Mouse (Mus musculus): ENCODE measurements around the gene Rab40c. TPM values are rescaled to one million over a fixed set of nuclear protein-coding genes. Genes with fewer than 3 reads are reported as not detected.
A peak's percentile ranks its signal among the peaks of the same experiment; 100 is the strongest.

Rab40c gene
- polyA plus RNA-seq, 1 experiment from 2014 or later, result 30.9 TPM

DNA sequence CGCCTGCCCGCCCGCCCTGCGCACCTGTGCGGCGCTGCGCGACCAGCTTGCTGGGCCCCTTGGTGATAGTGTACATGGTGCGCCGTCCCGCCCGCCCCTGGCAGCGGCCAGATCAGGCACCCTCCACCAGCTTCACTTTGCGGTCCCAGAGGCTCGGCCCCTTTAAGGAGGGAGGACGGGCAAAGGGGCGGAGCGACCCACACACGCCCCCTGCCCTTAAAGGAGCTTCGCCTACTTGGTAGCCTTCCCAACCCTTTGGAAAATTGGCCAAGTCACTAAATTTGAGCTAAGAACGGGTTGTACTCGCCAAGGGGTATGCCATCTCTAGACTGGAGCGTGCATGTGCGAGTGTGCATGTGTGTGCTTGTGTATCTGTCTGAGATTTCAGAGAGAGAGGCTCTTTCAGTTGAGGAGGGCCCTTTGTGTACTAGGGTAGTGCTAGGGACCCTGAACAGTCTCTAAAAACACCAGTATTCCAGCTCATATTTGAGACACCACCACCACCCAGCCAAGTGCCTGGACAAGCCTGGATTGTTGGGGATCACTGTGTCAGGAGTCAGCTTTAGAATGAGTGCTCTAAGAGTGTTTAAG is 50.8 kb downstream of the Rab40c start, which contains the start of gene Mcrip2:
TSS of gene Mcrip2 (minus strand) at position 164 of the 591 bp plus-strand sequence.
- Histone ChIP-seq H3K9me3 (replicated peaks) (no peaks in the 10 kb centered on the region), H3K9ac (peak within 1 kb of the TSS; percentile 70), H3K27ac (peak within 1 kb of the TSS; percentile 86), H3K4me3 (replicated peaks) (peak within 1 kb of the TSS; percentile 82), H3K36me3 (peaks cover 10% of the 10 kb centered on the region), H3K4me1 (peaks cover 28% of the 10 kb centered on the region), H3K27me3 (no peaks in the 10 kb centered on the region), H3K4me2 (peak within 1 kb of the TSS; percentile 96)
- under 1% methylated on average over 24 of the region's 24 CpGs for WGBS
- ATAC-seq (replicated peaks; ENCODE audit: low FRiP score), result peak; percentile 84

DNA sequence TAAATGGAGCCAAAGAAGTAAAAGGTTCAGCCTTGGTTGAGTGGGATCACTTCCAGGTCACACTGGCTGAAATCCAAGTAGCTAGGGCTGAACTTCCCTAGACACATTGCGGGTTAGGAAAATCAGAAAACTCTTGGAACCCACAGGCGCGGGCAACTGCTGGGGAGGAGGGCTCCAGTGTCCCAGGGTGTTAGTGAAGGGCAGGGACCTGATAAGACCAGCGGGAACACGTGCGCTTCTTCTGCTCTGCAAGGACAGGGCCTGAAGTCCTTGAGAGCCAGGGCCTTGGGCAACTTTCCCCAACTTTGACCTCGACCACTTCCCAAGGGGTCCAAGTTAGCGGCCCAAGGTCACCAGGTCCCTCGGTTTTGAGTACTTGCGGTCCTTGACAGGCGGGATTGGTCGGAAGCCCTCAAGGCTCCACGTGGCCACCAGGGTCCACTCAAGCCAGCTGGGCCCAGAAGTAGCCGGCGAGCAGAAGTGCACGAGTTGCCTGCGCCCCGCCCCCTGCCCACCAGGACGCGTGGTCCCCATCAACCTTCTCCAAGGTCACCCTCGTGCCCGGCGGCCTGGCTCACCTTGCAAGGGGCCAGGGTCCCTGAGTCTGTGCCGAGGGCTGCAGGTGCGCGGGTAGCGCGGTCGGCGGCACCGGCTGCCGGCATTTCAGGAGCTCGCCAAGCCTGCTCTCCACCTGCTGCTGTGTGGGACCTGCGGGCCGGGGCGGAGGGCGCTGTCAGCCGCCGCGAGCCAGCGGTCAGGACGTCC is 51.5 kb downstream of the Rab40c start:
- peak overlapping the region; percentile 70 for H3K9ac ChIP-seq
- H3K9me3 ChIP-seq (replicated peaks), result no peaks in the 10 kb centered on the region
- H3K27me3 ChIP-seq, result no peaks in the 10 kb centered on the region
- peaks cover 25% of the 10 kb centered on the region for H3K4me1 ChIP-seq
- H3K4me3 ChIP-seq (replicated peaks), result peak overlapping the region; percentile 82
- peak; percentile 69 for ATAC-seq (replicated peaks; ENCODE audit: low FRiP score)
- H3K27ac ChIP-seq, result peak overlapping the region; percentile 86
- WGBS, result under 1% methylated on average over 42 of the region's 42 CpGs
- peaks cover 13% of the 10 kb centered on the region for H3K36me3 ChIP-seq
- peak overlapping the region; percentile 96 for H3K4me2 ChIP-seq

DNA sequence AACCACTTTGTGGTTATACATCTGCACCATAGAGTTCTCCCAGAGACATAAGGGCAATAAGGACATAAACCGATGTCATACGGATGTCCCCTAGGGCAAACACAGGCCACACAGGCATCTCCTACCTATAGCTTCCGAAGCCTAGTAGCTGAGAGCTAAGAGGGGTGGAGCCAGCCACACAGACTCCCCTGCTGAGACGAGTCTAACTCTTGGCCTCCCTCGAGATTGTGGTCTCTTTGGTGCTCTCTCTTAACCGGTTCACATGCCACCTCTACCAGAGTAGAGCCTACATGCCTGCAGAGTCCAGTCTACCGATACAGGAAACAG is 52.1 kb downstream of the Rab40c start:
- H3K9ac ChIP-seq, result peak overlapping the region; percentile 70
- H3K9me3 ChIP-seq (replicated peaks), result no peaks in the 10 kb centered on the region
- peaks cover 13% of the 10 kb centered on the region for H3K36me3 ChIP-seq
- H3K27me3 ChIP-seq, result no peaks in the 10 kb centered on the region
- peaks cover 25% of the 10 kb centered on the region for H3K4me1 ChIP-seq
- peak overlapping the region; percentile 86 for H3K27ac ChIP-seq
- ATAC-seq (replicated peaks; ENCODE audit: low FRiP score), result 0 out of 2 replicates have a peak, but pooled peaks have one; percentile 16
- 7% methylated on average over 7 of the region's 7 CpGs for WGBS
- peak overlapping the region; percentile 96 for H3K4me2 ChIP-seq
- H3K4me3 ChIP-seq (replicated peaks), result peak overlapping the region; percentile 82

DNA sequence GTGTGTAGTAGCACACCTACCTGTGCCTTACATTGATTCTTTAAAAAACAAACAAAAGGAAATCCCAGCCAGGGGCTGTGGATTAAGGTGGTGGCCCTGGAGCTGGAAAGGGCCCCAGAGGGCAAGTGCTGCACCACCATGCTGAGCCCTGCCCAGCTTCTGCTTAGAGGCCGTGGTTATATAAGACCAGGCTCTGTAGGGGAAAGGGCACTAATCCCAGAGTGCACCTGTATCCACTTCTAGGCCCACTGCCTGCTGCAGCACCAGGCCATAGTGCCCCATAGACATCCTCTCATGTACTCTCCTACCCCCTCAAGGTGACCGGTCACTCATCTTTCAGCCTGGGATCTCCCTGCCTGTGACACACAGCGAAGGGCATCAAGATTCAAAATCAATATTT is 53.4 kb downstream of the Rab40c start:
- WGBS, result 86% methylated on average over 3 of the region's 3 CpGs
- H3K4me2 ChIP-seq, result no peak overlapping the region
- H3K27me3 ChIP-seq, result no peaks in the 10 kb centered on the region
- H3K4me1 ChIP-seq, result peaks cover 32% of the 10 kb centered on the region
- no peak overlapping the region for H3K9ac ChIP-seq
- ATAC-seq (replicated peaks; ENCODE audit: low FRiP score), result no peak
- H3K9me3 ChIP-seq (replicated peaks), result no peaks in the 10 kb centered on the region
- H3K36me3 ChIP-seq, result peaks cover 13% of the 10 kb centered on the region
- no peak overlapping the region for H3K27ac ChIP-seq
- H3K4me3 ChIP-seq (replicated peaks), result no peak overlapping the region

DNA sequence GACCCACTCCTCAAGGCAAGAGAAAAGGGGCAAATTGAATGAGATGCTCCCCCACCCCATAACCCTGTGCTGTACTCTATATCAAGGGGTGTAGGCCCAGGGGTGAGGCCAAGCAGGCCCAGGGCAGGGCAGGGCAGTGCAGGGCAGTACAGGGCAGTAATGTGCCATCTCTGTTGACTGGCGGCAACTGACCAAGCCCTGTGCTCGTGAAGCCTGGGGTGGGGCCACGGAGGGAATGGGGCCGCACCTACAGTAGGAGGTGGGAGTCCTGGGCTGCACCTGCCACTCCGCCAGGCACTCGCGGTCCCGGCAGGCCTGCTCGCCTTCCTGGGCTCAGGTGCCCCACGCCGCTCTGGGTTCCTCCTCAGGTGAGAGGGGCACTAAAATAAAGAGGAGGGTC is 54.2 kb downstream of the Rab40c start:
- 91% methylated on average over 11 of the region's 11 CpGs for WGBS
- no peaks in the 10 kb centered on the region for H3K9me3 ChIP-seq (replicated peaks)
- ATAC-seq (replicated peaks; ENCODE audit: low FRiP score), result no peak
- H3K4me2 ChIP-seq, result no peak overlapping the region
- H3K36me3 ChIP-seq, result peaks cover 13% of the 10 kb centered on the region
- H3K4me3 ChIP-seq (replicated peaks), result no peak overlapping the region
- H3K27ac ChIP-seq, result no peak overlapping the region
- no peaks in the 10 kb centered on the region for H3K27me3 ChIP-seq
- H3K4me1 ChIP-seq, result peaks cover 39% of the 10 kb centered on the region
- no peak overlapping the region for H3K9ac ChIP-seq

DNA sequence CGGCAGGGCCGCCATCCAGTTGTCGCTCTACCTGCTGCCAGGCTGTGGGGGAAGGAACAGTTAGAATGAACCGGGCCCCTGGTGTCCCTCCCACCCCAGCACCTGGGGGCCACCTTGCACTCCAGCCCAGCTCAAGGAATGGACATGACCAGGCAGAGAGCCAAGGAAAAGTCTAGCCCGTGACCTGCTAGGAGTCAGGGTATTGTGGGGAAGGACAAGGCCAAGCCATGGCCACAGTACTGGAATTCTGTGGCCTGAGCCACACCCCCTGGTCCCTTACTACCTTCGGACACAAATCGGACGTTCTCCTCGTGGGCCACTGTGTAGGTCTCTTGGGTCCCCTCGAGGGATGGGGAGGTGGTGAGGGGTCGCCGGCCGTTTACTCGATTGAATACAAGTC is 55.2 kb downstream of the Rab40c start:
- Histone ChIP-seq H3K36me3 (peaks cover 13% of the 10 kb centered on the region), H3K4me2 (no peak overlapping the region), H3K4me1 (peaks cover 43% of the 10 kb centered on the region), H3K27ac (no peak overlapping the region), H3K27me3 (no peaks in the 10 kb centered on the region), H3K9ac (no peak overlapping the region), H3K9me3 (replicated peaks) (no peaks in the 10 kb centered on the region), H3K4me3 (replicated peaks) (no peak overlapping the region)
- ATAC-seq (replicated peaks; ENCODE audit: low FRiP score), result no peak
- 85% methylated on average over 14 of the region's 14 CpGs for WGBS

DNA sequence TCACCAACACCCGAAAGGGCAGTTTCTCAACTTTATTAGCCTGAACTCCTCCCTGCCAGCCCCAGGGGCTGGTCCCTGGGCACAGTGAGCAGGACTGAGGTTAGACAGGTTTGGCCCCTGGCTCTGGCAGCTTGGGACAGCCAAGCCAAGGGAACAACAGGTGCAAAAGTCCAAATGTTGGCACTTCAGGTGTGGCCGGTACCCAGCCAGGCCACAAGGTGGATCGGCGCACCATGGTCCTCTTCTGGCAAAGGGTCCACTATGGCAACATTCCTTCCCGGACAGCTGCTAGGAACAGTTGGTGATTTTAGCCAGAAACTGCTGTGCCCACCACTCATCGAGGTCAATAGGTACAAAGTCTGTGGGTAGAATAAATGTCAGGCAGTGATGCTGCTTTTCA is 55.8 kb downstream of the Rab40c start:
- Histone ChIP-seq H3K9me3 (replicated peaks) (no peaks in the 10 kb centered on the region), H3K4me2 (no peak overlapping the region), H3K27me3 (no peaks in the 10 kb centered on the region), H3K9ac (no peak overlapping the region), H3K27ac (no peak overlapping the region), H3K36me3 (peaks cover 13% of the 10 kb centered on the region), H3K4me1 (peaks cover 38% of the 10 kb centered on the region), H3K4me3 (replicated peaks) (no peak overlapping the region)
- no peak for ATAC-seq (replicated peaks; ENCODE audit: low FRiP score)
- 87% methylated on average over 6 of the region's 6 CpGs for WGBS

DNA sequence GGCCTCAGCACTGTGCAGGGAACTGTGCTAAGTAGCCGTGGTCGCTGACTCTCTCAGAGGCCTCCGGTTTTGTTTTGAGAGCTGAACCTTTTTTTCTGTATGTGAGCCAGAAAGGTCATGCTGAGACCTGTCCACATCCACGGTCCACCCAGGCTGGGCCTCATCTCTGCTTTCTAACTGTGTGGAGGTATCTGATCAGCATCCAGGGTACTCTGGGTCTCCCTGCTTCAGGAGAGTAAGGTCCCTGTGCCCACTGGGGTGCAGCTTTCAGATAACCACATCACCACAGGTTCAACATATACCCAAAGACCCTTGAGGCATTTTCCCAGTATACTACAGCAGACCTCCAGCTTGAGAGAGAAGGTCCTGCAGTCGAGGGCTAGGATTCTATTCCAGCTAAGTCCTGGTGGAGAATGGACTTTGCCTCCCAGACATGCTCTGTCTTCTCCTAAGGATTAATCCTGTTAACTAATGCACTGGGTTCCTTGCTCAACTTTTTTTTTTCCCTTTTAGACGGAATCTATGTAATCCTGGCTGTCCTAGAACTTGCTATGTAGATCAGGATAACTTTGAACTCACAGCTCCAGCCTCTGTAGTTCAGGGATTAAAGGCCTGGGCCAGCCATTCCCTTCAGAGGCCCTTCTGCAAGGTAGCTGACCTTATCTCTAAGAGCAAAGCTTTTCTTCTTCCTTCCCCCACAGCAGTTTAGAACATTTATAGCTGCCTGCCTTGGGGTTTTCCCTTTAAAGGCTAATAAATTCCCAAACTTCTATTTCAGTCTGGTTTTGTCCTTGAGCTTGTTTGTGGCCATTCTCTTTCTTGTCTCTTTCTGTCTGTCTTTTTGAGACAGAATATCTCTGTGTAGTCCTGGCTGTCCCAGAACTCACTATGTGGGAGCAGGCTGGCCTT is 57.6 kb downstream of the Rab40c start:
- Histone ChIP-seq H3K4me3 (replicated peaks) (peak overlapping the region; percentile 57), H3K36me3 (peaks cover 14% of the 10 kb centered on the region), H3K9ac (peak overlapping the region; percentile 68), H3K27ac (peak overlapping the region; percentile 85), H3K4me2 (peak overlapping the region; percentile 76), H3K27me3 (no peaks in the 10 kb centered on the region), H3K9me3 (replicated peaks) (no peaks in the 10 kb centered on the region), H3K4me1 (peaks cover 25% of the 10 kb centered on the region)
- no peak for ATAC-seq (replicated peaks; ENCODE audit: low FRiP score)
- 13% methylated on average over 6 of the region's 6 CpGs for WGBS

DNA sequence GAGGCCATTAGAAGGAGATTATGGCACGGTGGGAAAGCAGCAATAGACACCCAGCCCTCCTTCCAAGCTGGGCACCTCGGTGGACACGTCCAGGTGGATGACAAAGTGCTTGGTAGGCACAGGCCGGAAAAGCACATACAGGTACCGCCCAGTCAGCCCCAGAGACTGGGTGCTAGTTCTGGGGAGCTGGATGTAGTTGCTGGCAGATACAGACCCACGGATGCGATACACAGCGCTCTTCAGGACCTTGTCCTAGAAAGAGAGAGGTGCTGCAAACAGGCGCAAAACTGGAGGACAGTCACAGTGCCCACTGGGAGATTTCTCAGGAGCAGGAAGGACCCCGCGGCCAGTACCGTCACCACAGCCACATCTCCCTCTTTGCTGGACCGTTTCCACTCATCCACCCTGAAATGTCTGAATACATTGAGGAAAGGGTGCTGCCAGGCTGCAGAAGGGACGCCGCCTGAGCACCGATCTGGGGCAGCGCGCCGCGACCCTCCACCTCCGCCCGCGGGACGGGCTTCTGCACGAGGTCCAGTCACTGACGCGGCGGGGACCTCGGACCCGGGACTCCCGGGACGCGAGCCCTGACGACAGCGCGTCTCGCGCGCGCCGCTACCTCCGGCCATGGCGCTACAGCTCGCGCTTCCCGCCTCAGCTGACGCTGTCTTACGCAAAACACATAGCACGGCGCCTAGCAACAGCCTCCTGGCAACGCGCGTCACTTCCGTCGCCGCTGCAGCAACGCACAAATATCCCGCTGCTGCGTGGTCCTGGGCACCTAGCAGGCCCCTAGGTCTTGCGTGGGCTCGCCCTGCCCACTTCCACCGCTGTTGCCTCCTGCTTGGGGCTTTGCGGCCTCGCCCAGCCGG is 58.5 kb downstream of the Rab40c start, which contains the start of gene Wdr90:
TSS of gene Wdr90 (minus strand) at position 670 of the 872 bp plus-strand sequence.
- peak within 1 kb of the TSS; percentile 68 for H3K9ac ChIP-seq
- H3K4me1 ChIP-seq, result peaks cover 19% of the 10 kb centered on the region
- H3K4me3 ChIP-seq (replicated peaks), result peak within 1 kb of the TSS; percentile 57
- no peaks in the 10 kb centered on the region for H3K9me3 ChIP-seq (replicated peaks)
- H3K27me3 ChIP-seq, result no peaks in the 10 kb centered on the region
- peaks cover 16% of the 10 kb centered on the region for H3K36me3 ChIP-seq
- ATAC-seq (replicated peaks; ENCODE audit: low FRiP score), result peak; percentile 92
- peak within 1 kb of the TSS; percentile 76 for H3K4me2 ChIP-seq
- 3% methylated on average over 65 of the region's 65 CpGs for WGBS
- peak within 1 kb of the TSS; percentile 85 for H3K27ac ChIP-seq

DNA sequence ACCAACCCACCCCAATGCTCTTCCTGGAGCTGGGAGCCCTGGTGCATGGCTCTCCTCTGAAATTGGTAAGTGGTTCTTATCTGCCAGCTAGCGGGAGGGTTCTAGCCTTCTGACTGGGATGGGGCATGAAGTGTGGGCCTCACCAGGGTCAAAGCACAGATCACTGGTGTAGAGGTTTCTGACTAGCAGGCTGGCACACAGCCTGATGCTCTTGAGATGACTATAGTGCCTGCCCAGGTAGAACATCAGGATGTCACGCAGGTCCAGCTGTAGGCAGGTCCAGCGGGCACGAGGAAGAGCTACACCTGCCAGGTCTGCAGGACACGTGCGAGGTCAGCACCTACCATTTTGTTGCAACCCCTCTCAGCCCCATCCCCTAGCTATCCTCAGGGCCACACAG is 59.3 kb downstream of the Rab40c start:
- peak overlapping the region; percentile 57 for H3K4me3 ChIP-seq (replicated peaks)
- no peaks in the 10 kb centered on the region for H3K27me3 ChIP-seq
- H3K36me3 ChIP-seq, result peaks cover 22% of the 10 kb centered on the region
- WGBS, result 88% methylated on average over 6 of the region's 6 CpGs
- peak overlapping the region; percentile 76 for H3K4me2 ChIP-seq
- peak overlapping the region; percentile 68 for H3K9ac ChIP-seq
- H3K4me1 ChIP-seq, result peaks cover 18% of the 10 kb centered on the region
- no peak for ATAC-seq (replicated peaks; ENCODE audit: low FRiP score)
- no peaks in the 10 kb centered on the region for H3K9me3 ChIP-seq (replicated peaks)
- H3K27ac ChIP-seq, result no peak overlapping the region

DNA sequence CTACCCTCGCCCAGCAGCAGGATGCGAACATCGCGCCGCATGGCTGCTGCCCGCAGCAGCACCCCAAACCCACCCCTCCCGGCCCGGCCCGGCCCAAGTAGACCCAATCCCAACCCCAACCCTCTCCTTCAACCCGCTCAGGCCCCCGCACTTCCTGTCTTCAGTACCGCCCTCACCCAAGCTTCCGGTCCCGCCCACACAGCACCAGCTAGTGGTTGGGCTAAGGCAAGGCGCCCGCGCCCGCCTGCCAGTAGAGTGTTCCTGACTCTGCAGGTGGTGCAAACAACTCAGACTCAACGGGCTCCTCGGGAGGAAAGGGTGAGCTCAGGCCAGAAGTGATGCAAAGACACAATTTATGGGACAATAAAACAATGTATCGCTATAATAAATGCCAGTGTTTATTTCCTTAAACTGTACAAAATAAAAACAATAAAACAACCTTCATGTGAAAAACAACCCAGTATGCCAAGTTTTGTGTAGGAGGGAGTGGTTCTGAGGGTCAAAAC is 75.1 kb downstream of the Rab40c start, which contains the start of gene Rhot2:
TSS of gene Rhot2 (minus strand) at position 456 of the 506 bp plus-strand sequence.
- peak; percentile 94 for ATAC-seq (replicated peaks; ENCODE audit: low FRiP score)
- WGBS, result 1% methylated on average over 21 of the region's 21 CpGs
- peak within 1 kb of the TSS; percentile 77 for H3K4me3 ChIP-seq (replicated peaks)
- peak within 1 kb of the TSS; percentile 78 for H3K4me2 ChIP-seq
- peak within 1 kb of the TSS; percentile 88 for H3K27ac ChIP-seq
- H3K27me3 ChIP-seq, result no peaks in the 10 kb centered on the region
- no peaks in the 10 kb centered on the region for H3K9me3 ChIP-seq (replicated peaks)
- H3K36me3 ChIP-seq, result peaks cover 78% of the 10 kb centered on the region
- peak within 1 kb of the TSS; percentile 76 for H3K9ac ChIP-seq
- peaks cover 23% of the 10 kb centered on the region for H3K4me1 ChIP-seq
